Mouse (Mus musculus) kidney, embryonic 14.5 days (tissue): ENCODE data around the gene Ube2k. TPM values are rescaled to one million over a fixed set of nuclear protein-coding genes. Genes with fewer than 3 reads are reported as not detected.

ENCODE experiments used
- ATAC-seq: fragments of 200-750 bp; cut with Nextera tagmentation; 2 replicates; pipeline ENCODE4 v1.8.0; 2017; ENCODE audit warnings: moderate number of reproducible peaks, mild to moderate bottlenecking, moderate TSS enrichment, moderate library complexity; ENCODE audit not compliant: low FRiP score, low TSS enrichment
- H3K27ac ChIP-seq: fragments of 300-500 bp; sonication (generic); 2 replicates; pipeline ENCODE4 v1.5.1; 2014; ENCODE audit warnings: low read depth, mild to moderate bottlenecking, low read length, moderate library complexity, mixed read lengths
- H3K27me3 ChIP-seq: fragments of 300-500 bp; sonication (generic); 2 replicates; pipeline ENCODE4 v1.6.1; 2014; ENCODE audit warnings: mild to moderate bottlenecking, low read length; ENCODE audit not compliant: control insufficient read depth, insufficient read depth
- H3K36me3 ChIP-seq: fragments of 300-500 bp; sonication (generic); 2 replicates; pipeline ENCODE4 v1.6.1; 2014; ENCODE audit warnings: low read length, mixed read lengths; ENCODE audit not compliant: control insufficient read depth, insufficient read depth
- H3K4me1 ChIP-seq: fragments of 300-500 bp; sonication (generic); 2 replicates; pipeline ENCODE4 v1.6.1; 2014; ENCODE audit warnings: low read length, mixed read lengths; ENCODE audit not compliant: control insufficient read depth, insufficient read depth
- H3K4me2 ChIP-seq: fragments of 300-500 bp; sonication (generic); replicated peaks from 2 replicates; pipeline ENCODE4 v1.6.1; 2014; ENCODE audit warnings: low read depth, mild to moderate bottlenecking, low read length
- H3K4me3 ChIP-seq: fragments of 300-500 bp; sonication (generic); 2 replicates; pipeline ENCODE4 v1.5.1; 2014; ENCODE audit warnings: mild to moderate bottlenecking, low read length
- H3K9ac ChIP-seq: fragments of 300-500 bp; sonication (generic); 2 replicates; pipeline ENCODE4 v1.6.1; 2014; ENCODE audit warnings: low read depth, mild to moderate bottlenecking, low read length, moderate library complexity
- H3K9me3 ChIP-seq: fragments of 300-500 bp; sonication (generic); 2 replicates; pipeline ENCODE4 v1.6.1; 2016; ENCODE audit warnings: low read length; ENCODE audit not compliant: control insufficient read depth
- WGBS: fragments of 180-500 bp; shearing (Covaris S2); extraction: QIAGEN DNeasy Blood & Tissue Kit; methylation state at CpG from one replicate; pipeline ENCODE4 v1.1.7; 2014; 5-methylcytosine and 5-hydroxymethylcytosine counted together
- polyA plus RNA-seq: library from polyadenylated mRNA; unstranded; fragments of >200 nt; fragmentation: Nextera tagmentation; extraction: Ambion mirVana; gene quantifications from 2 replicates; pipeline ENCODE4 v1.2.1, GENCODE M21; 2014

Gene Ube2k
- polyA plus RNA-seq, 1 experiment from 2014 or later, result 154 TPM

GRCm38 (mm10) chr5:65505786-65506185 is 31.2 kb upstream of the Ube2k start:
- H3K4me3 ChIP-seq, result peak overlapping the region; percentile 10; the same call in 1 of the 2 replicates
- H3K4me2 ChIP-seq, result peak overlapping the region; percentile 5; the same call in 1 of the 2 replicates
- H3K4me1 ChIP-seq, result no peaks in the 10 kb centered on the region
- 8% methylated on average over 8 of the region's 8 CpGs for WGBS
- H3K27me3 ChIP-seq, result no peaks in the 10 kb centered on the region
- no peaks in the 10 kb centered on the region for H3K36me3 ChIP-seq
- H3K27ac ChIP-seq, result no peak overlapping the region
- no peak overlapping the region for H3K9ac ChIP-seq
- H3K9me3 ChIP-seq, result no peaks in the 10 kb centered on the region
- ATAC-seq, result peak; percentile 62; the same call in 1 of the 2 replicates

GRCm38 (mm10) chr5:65508395-65508794 is 28.6 kb upstream of the Ube2k start:
- no peak for ATAC-seq
- H3K4me3 ChIP-seq, result no peak overlapping the region
- 81% methylated on average over 8 of the region's 8 CpGs for WGBS
- H3K27ac ChIP-seq, result no peak overlapping the region
- no peak overlapping the region for H3K9ac ChIP-seq
- no peaks in the 10 kb centered on the region for H3K27me3 ChIP-seq
- H3K9me3 ChIP-seq, result no peaks in the 10 kb centered on the region
- H3K36me3 ChIP-seq, result no peaks in the 10 kb centered on the region
- no peaks in the 10 kb centered on the region for H3K4me1 ChIP-seq
- no peak overlapping the region for H3K4me2 ChIP-seq

GRCm38 (mm10) chr5:65513506-65513905 is 23.5 kb upstream of the Ube2k start:
- Histone ChIP-seq H3K27ac (no peak overlapping the region), H3K4me3 (no peak overlapping the region), H3K9ac (no peak overlapping the region), H3K36me3 (no peaks in the 10 kb centered on the region), H3K4me2 (no peak overlapping the region), H3K4me1 (peaks cover 3% of the 10 kb centered on the region; the same call in 1 of the 2 replicates), H3K9me3 (no peaks in the 10 kb centered on the region), H3K27me3 (no peaks in the 10 kb centered on the region)
- WGBS, result 73% methylated on average over 3 of the region's 3 CpGs
- ATAC-seq, result no peak

GRCm38 (mm10) chr5:65514635-65515278 is 22.3 kb upstream of the Ube2k start:
- no peak overlapping the region for H3K4me3 ChIP-seq
- H3K9ac ChIP-seq, result no peak overlapping the region
- no peak overlapping the region for H3K27ac ChIP-seq
- H3K9me3 ChIP-seq, result no peaks in the 10 kb centered on the region
- H3K4me1 ChIP-seq, result peaks cover 3% of the 10 kb centered on the region; the same call in 1 of the 2 replicates
- H3K4me2 ChIP-seq, result no peak overlapping the region
- ATAC-seq, result no peak
- WGBS, result 50% methylated on average over 5 of the region's 5 CpGs
- H3K36me3 ChIP-seq, result no peaks in the 10 kb centered on the region
- no peaks in the 10 kb centered on the region for H3K27me3 ChIP-seq

DNA sequence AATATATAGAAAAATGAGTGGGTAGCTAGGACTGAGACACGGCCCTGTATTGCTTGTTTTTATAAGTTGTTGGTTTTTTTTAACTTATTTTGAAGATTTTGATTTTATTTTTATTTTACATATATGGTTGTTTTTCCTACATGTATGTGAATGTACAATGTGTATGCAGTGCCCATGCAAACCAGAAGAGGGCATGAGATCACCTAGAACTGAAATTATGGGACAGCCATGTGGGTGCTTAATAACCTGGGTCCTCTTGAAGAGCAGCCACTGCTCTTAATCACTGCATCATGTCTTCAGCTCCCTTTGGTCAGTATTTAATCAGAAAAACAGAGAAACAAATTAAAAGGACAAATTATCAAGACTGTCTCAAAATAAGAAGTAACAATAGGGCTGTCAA is 15.2 kb upstream of the Ube2k start:
- ATAC-seq, result no peak
- H3K4me1 ChIP-seq, result no peaks in the 10 kb centered on the region
- H3K36me3 ChIP-seq, result no peaks in the 10 kb centered on the region
- H3K27me3 ChIP-seq, result no peaks in the 10 kb centered on the region
- H3K27ac ChIP-seq, result no peak overlapping the region
- WGBS, result 82% methylated on average over 1 of the region's 1 CpGs
- H3K4me2 ChIP-seq, result no peak overlapping the region
- no peaks in the 10 kb centered on the region for H3K9me3 ChIP-seq
- H3K4me3 ChIP-seq, result no peak overlapping the region
- H3K9ac ChIP-seq, result no peak overlapping the region

GRCm38 (mm10) chr5:65524831-65525230 is 12.2 kb upstream of the Ube2k start:
- ATAC-seq, result no peak
- WGBS, result 79% methylated on average over 4 of the region's 4 CpGs
- no peaks in the 10 kb centered on the region for H3K36me3 ChIP-seq
- H3K9ac ChIP-seq, result no peak overlapping the region
- H3K4me2 ChIP-seq, result no peak overlapping the region
- H3K27me3 ChIP-seq, result no peaks in the 10 kb centered on the region
- H3K27ac ChIP-seq, result no peak overlapping the region
- no peak overlapping the region for H3K4me3 ChIP-seq
- no peaks in the 10 kb centered on the region for H3K4me1 ChIP-seq
- H3K9me3 ChIP-seq, result no peaks in the 10 kb centered on the region

DNA sequence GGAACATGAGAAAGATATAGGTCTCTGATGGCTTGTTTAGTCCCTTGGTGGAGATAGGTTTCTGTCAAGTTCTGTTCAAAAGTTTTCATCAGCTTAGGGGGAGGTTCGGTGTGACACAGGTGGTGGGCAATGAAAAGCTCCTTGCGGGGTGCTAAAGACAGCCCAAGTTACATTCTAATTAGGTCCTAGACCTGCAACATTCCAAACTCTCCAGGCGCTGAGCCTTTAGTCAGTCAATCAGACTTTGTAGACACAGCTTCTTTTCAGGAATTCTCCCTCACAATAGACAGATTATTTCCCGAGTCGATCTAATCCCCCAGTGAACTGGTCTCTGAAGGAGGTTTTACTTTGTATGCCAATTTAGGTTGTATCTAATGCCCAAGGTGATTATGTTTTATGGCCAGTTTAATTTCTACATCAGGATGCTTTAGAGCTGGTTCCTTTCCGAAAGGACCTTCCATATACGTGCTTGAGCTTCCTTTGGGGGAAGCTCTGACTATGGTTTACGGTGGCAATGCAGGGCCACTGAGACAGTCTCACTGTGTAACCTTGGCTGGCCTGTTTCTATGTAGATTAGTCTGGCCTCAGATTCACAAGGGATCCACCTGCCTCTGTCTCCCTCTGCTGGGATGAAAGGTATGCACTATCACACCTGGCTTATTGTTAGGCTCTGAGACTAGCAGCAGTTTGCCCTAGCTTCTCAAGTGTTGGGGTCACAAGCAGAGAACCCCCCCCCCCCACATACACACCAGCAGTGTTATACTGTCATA is 11.2 kb upstream of the Ube2k start:
- H3K9ac ChIP-seq, result no peak overlapping the region
- H3K27me3 ChIP-seq, result no peaks in the 10 kb centered on the region
- no peak overlapping the region for H3K4me2 ChIP-seq
- no peak for ATAC-seq
- no peaks in the 10 kb centered on the region for H3K4me1 ChIP-seq
- 18% methylated on average over 8 of the region's 8 CpGs for WGBS
- H3K27ac ChIP-seq, result no peak overlapping the region
- H3K36me3 ChIP-seq, result no peaks in the 10 kb centered on the region
- no peak overlapping the region for H3K4me3 ChIP-seq
- H3K9me3 ChIP-seq, result no peaks in the 10 kb centered on the region

DNA sequence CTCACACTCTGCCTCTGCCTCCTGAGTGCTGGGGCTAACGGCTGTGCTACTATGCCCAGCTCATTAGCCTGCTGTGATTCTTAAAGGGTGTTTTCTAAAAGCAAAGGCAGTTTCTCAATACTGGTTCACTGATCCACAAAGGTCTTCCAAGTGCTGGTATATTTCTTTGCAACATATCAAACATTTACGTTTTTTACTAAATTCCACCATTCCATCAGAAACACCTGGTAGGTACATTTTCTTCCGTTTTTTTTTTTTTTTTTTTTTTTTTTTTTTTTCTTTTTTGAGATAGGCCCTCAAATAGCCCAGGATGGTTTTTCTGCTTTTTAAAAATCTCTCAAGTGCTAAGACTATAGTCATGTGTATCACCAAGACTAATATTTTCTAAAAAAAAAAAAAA is 5.8 kb upstream of the Ube2k start:
- Histone ChIP-seq H3K4me2 (no peak overlapping the region), H3K9me3 (no peaks in the 10 kb centered on the region), H3K4me3 (no peak overlapping the region), H3K36me3 (no peaks in the 10 kb centered on the region), H3K27ac (no peak overlapping the region), H3K4me1 (no peaks in the 10 kb centered on the region; the same call in 1 of the 2 replicates), H3K27me3 (no peaks in the 10 kb centered on the region), H3K9ac (no peak overlapping the region)
- ATAC-seq, result no peak
- 81% methylated on average over 3 of the region's 3 CpGs for WGBS

- no peak overlapping the region for H3K27ac ChIP-seq
Observed at GRCm38 (mm10) chr5:65534496-65534895, 2.5 kb upstream of the Ube2k start.

More at GRCm38 (mm10) chr5:65534496-65534895, 2.5 kb upstream of the Ube2k start:
- 77% methylated on average over 4 of the region's 4 CpGs for WGBS
- H3K9me3 ChIP-seq, result no peaks in the 10 kb centered on the region
- H3K4me1 ChIP-seq, result peaks cover 4% of the 10 kb centered on the region
- H3K9ac ChIP-seq, result no peak overlapping the region
- no peak overlapping the region for H3K4me3 ChIP-seq
- no peaks in the 10 kb centered on the region for H3K36me3 ChIP-seq
- ATAC-seq, result no peak
- H3K4me2 ChIP-seq, result no peak overlapping the region
- H3K27me3 ChIP-seq, result no peaks in the 10 kb centered on the region
